In the genomic region with DNA sequence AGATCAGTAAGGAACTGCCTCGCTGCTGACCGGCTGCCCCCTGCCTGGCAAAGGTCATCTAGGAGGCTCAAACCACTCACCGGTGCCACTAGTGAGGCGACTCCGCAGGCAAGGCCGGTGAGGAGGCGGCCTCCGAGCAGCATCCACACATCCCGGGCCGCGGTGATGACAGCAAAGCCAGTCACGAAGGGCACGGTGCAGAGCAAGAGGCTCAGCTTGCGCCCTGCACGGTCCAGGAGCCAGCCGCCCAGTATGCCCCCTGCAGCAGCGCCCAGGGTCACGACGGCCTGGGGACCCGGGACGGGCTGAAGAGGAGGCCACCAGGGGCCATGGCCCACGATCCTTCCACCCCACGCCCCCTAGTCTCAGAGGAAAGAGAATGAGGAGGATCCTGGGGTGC, we compare ENCODE assay signal across 8 mouse cellular contexts. TPM values are rescaled to one million over a fixed set of nuclear protein-coding genes. Genes with fewer than 3 reads are reported as not detected.
DNase-seq lines count a peak whose midpoint lies in the region; ATAC-seq and TF ChIP-seq lines count a peak whose summit lies in the region.

No protein-coding gene starts in this region.

- 0% methylated on average over 23 of the region's 23 CpGs for WGBS in heart, embryonic 11.5 days (ENCODE audit: insufficient replicate concordance)
- WGBS in hindbrain, embryonic 13.5 days, result 0% methylated on average over 23 of the region's 23 CpGs

- no peak for TF ChIP-seq CTCF in E14TG2a.4 (conservative IDR thresholded peaks at IDR 0.05; ENCODE audit: low read length)

- DNase-seq in heart, adult 11 months, result no peak
- DNase-seq in lung, postnatal 14 days, result peak; percentile 22
- no peak for DNase-seq in right cerebral cortex, adult 18-20 months
- no peak for DNase-seq in layer of hippocampus, postnatal 25 days (ENCODE audit: extremely low spot score in 1 of 2, low spot score in 1 of 2)

- no peak overlapping the region; the same call in 1 of the 2 replicates for H3K27ac ChIP-seq in heart, embryonic 11.5 days (ENCODE audit: low read depth, low read length)
- H3K27ac ChIP-seq in hindbrain, embryonic 13.5 days, result peak overlapping the region; percentile 85

- peak overlapping the region; percentile 66 for H3K9ac ChIP-seq in heart, embryonic 11.5 days (ENCODE audit: low read depth, low read length)
- H3K9ac ChIP-seq in hindbrain, embryonic 13.5 days, result peak overlapping the region; percentile 94

- peak overlapping the region; percentile 94 for H3K4me2 ChIP-seq in heart, embryonic 11.5 days
- H3K4me2 ChIP-seq in hindbrain, embryonic 13.5 days, result peak overlapping the region; percentile 99

- H3K4me1 ChIP-seq in heart, embryonic 11.5 days (ENCODE audit: control insufficient read depth, insufficient read depth, low read length), result peaks cover 6% of the 10 kb centered on the region
- H3K4me1 ChIP-seq in E14TG2a.4 (replicated peaks; ENCODE audit: low read depth, low read length), result peaks cover 84% of the 10 kb centered on the region
- peaks cover 41% of the 10 kb centered on the region for H3K4me1 ChIP-seq in hindbrain, embryonic 13.5 days (replicated peaks)

- no peaks in the 10 kb centered on the region for H3K36me3 ChIP-seq in heart, embryonic 11.5 days (ENCODE audit: control insufficient read depth, insufficient read depth, low read length)
- peaks cover 44% of the 10 kb centered on the region for H3K36me3 ChIP-seq in E14TG2a.4 (ENCODE audit: insufficient read depth, low read length)
- peaks cover 8% of the 10 kb centered on the region for H3K36me3 ChIP-seq in hindbrain, embryonic 13.5 days

- H3K4me3 ChIP-seq in heart, embryonic 11.5 days (ENCODE audit: low read depth, low read length), result peak overlapping the region; percentile 64
- H3K4me3 ChIP-seq in E14TG2a.4 (replicated peaks; ENCODE audit: low read length), result peak overlapping the region; percentile 91
- H3K4me3 ChIP-seq in hindbrain, embryonic 13.5 days, result peak overlapping the region; percentile 87

- no peaks in the 10 kb centered on the region for H3K9me3 ChIP-seq in heart, embryonic 11.5 days (replicated peaks; ENCODE audit: control insufficient read depth, low read length)
- H3K9me3 ChIP-seq in E14TG2a.4 (ENCODE audit: low read length), result no peaks in the 10 kb centered on the region
- H3K9me3 ChIP-seq in hindbrain, embryonic 13.5 days, result no peaks in the 10 kb centered on the region

- H3K27me3 ChIP-seq in heart, embryonic 11.5 days (ENCODE audit: control insufficient read depth, insufficient read depth, low read length), result no peaks in the 10 kb centered on the region
- no peaks in the 10 kb centered on the region for H3K27me3 ChIP-seq in E14TG2a.4 (ENCODE audit: insufficient read depth, low read length)
- peaks cover 8% of the 10 kb centered on the region; the same call in 1 of the 2 replicates for H3K27me3 ChIP-seq in hindbrain, embryonic 13.5 days

- ATAC-seq in heart, embryonic 11.5 days (replicated peaks; ENCODE audit: insufficient number of reproducible peaks, low FRiP score, low TSS enrichment), result peak; percentile 32; the same call in 1 of the 2 replicates
- 0 out of 2 replicates have a peak, but pooled peaks have one; percentile 24 for ATAC-seq in common myeloid progenitor, adult 5-6 weeks (replicated peaks; ENCODE audit: low read depth, poor library complexity, severe bottlenecking)
- peak; percentile 8; the same call in 1 of the 2 replicates for ATAC-seq in hindbrain, embryonic 13.5 days (ENCODE audit: low FRiP score)

RNA-seq across cellular contexts. Expression of a gene that starts 0.6 kb away (rescaled TPM):
- 12.1 and 13.2 TPM in 2 replicates for polyA plus RNA-seq in heart, embryonic 11.5 days (2014; fragmentation: Nextera tagmentation; extraction: Ambion mirVana)
- 1.6 and 3.0 TPM in 2 replicates for total RNA-seq in common myeloid progenitor, adult 5-6 weeks (2017)
- polyA plus RNA-seq in hindbrain, embryonic 13.5 days (2015; fragmentation: Nextera tagmentation; extraction: Ambion mirVana), result 19.8 and 25.7 TPM in 2 replicates
- 10 to 100 TPM; 20.5 to 21.4 TPM for total RNA-seq in layer of hippocampus, postnatal 25 days (2021)

RNA-seq across cellular contexts. Expression of a gene that starts 19.9 kb away (rescaled TPM):
- polyA plus RNA-seq in heart, embryonic 11.5 days (2014; fragmentation: Nextera tagmentation; extraction: Ambion mirVana), result 6.7 and 7.4 TPM in 2 replicates
- 4.0 and 6.2 TPM in 2 replicates for total RNA-seq in common myeloid progenitor, adult 5-6 weeks (2017)
- 19.6 and 26.0 TPM in 2 replicates for polyA plus RNA-seq in hindbrain, embryonic 13.5 days (2015; fragmentation: Nextera tagmentation; extraction: Ambion mirVana)
- total RNA-seq in layer of hippocampus, postnatal 25 days (2021), result 10 to 100 TPM; 35.6 to 36.1 TPM

RNA-seq across cellular contexts. Expression of a gene that starts 19.9 kb away (rescaled TPM):
- 131 and 158 TPM in 2 replicates for polyA plus RNA-seq in heart, embryonic 11.5 days (2014; fragmentation: Nextera tagmentation; extraction: Ambion mirVana)
- total RNA-seq in common myeloid progenitor, adult 5-6 weeks (2017), result 2,360 and 2,455 TPM in 2 replicates
- polyA plus RNA-seq in hindbrain, embryonic 13.5 days (2015; fragmentation: Nextera tagmentation; extraction: Ambion mirVana), result 92.0 and 108 TPM in 2 replicates
- total RNA-seq in layer of hippocampus, postnatal 25 days (2021), result 100 to 1,000 TPM; 101 to 110 TPM

Comparison
In these comparisons a context has a peak if more than half of its experiments do, and no peak if none do; other contexts are left out.
1. RNA of a gene that starts 19.9 kb away (total RNA-seq): 2,360 to 2,455 TPM in common myeloid progenitor, adult 5-6 weeks; 101 to 110 TPM in layer of hippocampus, postnatal 25 days; every median in the first group is over 10 times any median in the second.
2. Peak in every context shown above with its lines, with median percentiles within 50 percentile points of each other: ATAC-seq and H3K4me3 ChIP-seq.